Mouse (Mus musculus) stomach, postnatal 0 days (tissue): ENCODE data around the gene Vmn1r35. TPM values are rescaled to one million over a fixed set of nuclear protein-coding genes. Genes with fewer than 3 reads are reported as not detected.
"Not testable (repeated sequence)": the region's sequence is repeated elsewhere in the genome, so short reads cannot be mapped to it uniquely, and the experiment has no call there.

Experiments used
- ATAC-seq: fragments of 200-750 bp; cut with Nextera tagmentation; 2 replicates; pipeline ENCODE4 v1.8.0; 2017; ENCODE audit not compliant: low FRiP score, low TSS enrichment
- DNase-seq: peaks from one replicate; pipeline ENCODE4 v3.0.0-alpha.2; 2016; ENCODE audit warnings: low spot score
- H3K27ac ChIP-seq: fragments of 300-500 bp; sonication (generic); replicated peaks from 2 replicates; pipeline ENCODE4 v1.5.1; 2014; ENCODE audit warnings: mild to moderate bottlenecking, control low read depth
- H3K27me3 ChIP-seq: fragments of 300-500 bp; sonication (generic); 2 replicates; pipeline ENCODE4 v1.6.1; 2014; ENCODE audit warnings: low read length; ENCODE audit not compliant: control insufficient read depth, insufficient read depth
- H3K36me3 ChIP-seq: fragments of 300-500 bp; sonication (generic); 2 replicates; pipeline ENCODE4 v1.6.1; 2014; ENCODE audit warnings: low read length, mixed read lengths; ENCODE audit not compliant: control insufficient read depth, insufficient read depth
- H3K4me1 ChIP-seq: fragments of 300-500 bp; sonication (generic); replicated peaks from 2 replicates; pipeline ENCODE4 v1.6.1; 2014; ENCODE audit warnings: antibody characterized with exemption; ENCODE audit not compliant: control insufficient read depth, insufficient read depth
- H3K4me2 ChIP-seq: fragments of 300-500 bp; sonication (generic); replicated peaks from 2 replicates; pipeline ENCODE4 v1.6.1; 2014; ENCODE audit warnings: low read depth, mild to moderate bottlenecking, control low read depth, moderate library complexity
- H3K4me3 ChIP-seq: fragments of 300-500 bp; sonication (generic); 2 replicates; pipeline ENCODE4 v1.5.1; 2014; ENCODE audit warnings: low read depth, low read length, control low read depth
- H3K9ac ChIP-seq: fragments of 300-500 bp; sonication (generic); 2 replicates; pipeline ENCODE4 v1.6.1; 2014; ENCODE audit warnings: mild to moderate bottlenecking, low read length, control low read depth, mixed read lengths
- H3K9me3 ChIP-seq: fragments of 300-500 bp; sonication (generic); 2 replicates; pipeline ENCODE4 v1.6.1; 2016; ENCODE audit warnings: low read length; ENCODE audit not compliant: control insufficient read depth
- CTCF ChIP-seq: IDR thresholded peaks from 2 replicates; pipeline ENCODE4 v1.5.1; 2016; ENCODE audit warnings: antibody characterized with exemption, low read depth, mild to moderate bottlenecking, moderate library complexity
- EP300 ChIP-seq: optimal IDR thresholded peaks from 2 replicates; pipeline ENCODE3; 2016; ENCODE audit warnings: antibody characterized with exemption
- WGBS: fragments of 180-500 bp; shearing (Covaris S2); extraction: QIAGEN DNeasy Blood & Tissue Kit; methylation state at CpG from one replicate; pipeline ENCODE4 v1.1.7; 2014; 5-methylcytosine and 5-hydroxymethylcytosine counted together
- polyA plus RNA-seq: library from polyadenylated mRNA; unstranded; fragments of >200 nt; fragmentation: Nextera tagmentation; extraction: Ambion mirVana; gene quantifications from 2 replicates; pipeline ENCODE4 v1.2.1, GENCODE M21; 2015

The Vmn1r35 gene
- polyA plus RNA-seq, result not detected in 2 replicates

- no peak within 1 kb of the TSS for H3K4me2 ChIP-seq
- H3K9ac ChIP-seq, result no peak within 1 kb of the TSS
- H3K27me3 ChIP-seq, result no peaks in the 10 kb centered on the region
- no peaks in the 10 kb centered on the region for H3K4me1 ChIP-seq
- no peaks in the 10 kb centered on the region for H3K9me3 ChIP-seq
- H3K36me3 ChIP-seq, result no peaks in the 10 kb centered on the region
- WGBS, result 75% methylated on average over 3 of the region's 3 CpGs
- DNase-seq (no peak), ATAC-seq (no peak)
- no peak within 1 kb of the TSS for H3K4me3 ChIP-seq
- TF ChIP-seq CTCF, result no peak
- H3K27ac ChIP-seq, result no peak within 1 kb of the TSS
These were observed at the start of gene Vmn1r35 for GRCm38 (mm10) chr6:66685806-66686205. Vmn1r35 (minus strand) TSS chr6:66685906.

- H3K9me3 ChIP-seq, H3K4me2 ChIP-seq, H3K27ac ChIP-seq, H3K4me1 ChIP-seq, H3K4me3 ChIP-seq, DNase-seq, H3K27me3 ChIP-seq, H3K9ac ChIP-seq, H3K36me3 ChIP-seq, ATAC-seq: not testable (repeated sequence)
These were observed 43.4 kb upstream of the Vmn1r35 start, which contains the start of gene Vmn1r37 for GRCm38 (mm10) chr6:66729082-66729481. Vmn1r37 (plus strand) TSS chr6:66729382.

DNA sequence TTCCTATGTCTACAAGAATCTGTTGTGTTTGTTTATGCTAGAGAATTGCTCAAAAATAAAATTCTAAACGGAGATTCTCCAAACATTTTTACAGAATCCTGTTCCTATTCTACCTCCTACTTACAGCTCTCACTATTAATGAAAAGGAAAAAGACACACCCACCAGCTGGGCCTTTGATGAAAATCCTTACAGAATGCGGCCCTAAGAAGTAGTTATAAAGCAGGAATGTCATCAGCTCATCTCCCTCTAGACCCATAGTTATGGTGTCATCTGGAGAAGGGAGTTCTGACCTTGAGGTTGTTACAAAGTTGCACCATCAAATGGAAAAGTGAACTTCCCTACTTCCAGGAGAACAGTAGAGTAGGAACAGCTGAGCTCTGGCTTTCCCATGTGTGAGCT, 33.4 kb upstream of the Vmn1r35 start, which contains the start of gene Vmn1r36:
Vmn1r36 (minus strand) TSS at position 101 of the 400 bp plus-strand sequence.
- not testable (repeated sequence) for ATAC-seq, H3K27me3 ChIP-seq, DNase-seq, H3K9me3 ChIP-seq, H3K4me3 ChIP-seq, H3K27ac ChIP-seq, H3K9ac ChIP-seq, H3K4me1 ChIP-seq, H3K36me3 ChIP-seq, H3K4me2 ChIP-seq
- 46% methylated on average over 2 of the region's 2 CpGs for WGBS

DNA sequence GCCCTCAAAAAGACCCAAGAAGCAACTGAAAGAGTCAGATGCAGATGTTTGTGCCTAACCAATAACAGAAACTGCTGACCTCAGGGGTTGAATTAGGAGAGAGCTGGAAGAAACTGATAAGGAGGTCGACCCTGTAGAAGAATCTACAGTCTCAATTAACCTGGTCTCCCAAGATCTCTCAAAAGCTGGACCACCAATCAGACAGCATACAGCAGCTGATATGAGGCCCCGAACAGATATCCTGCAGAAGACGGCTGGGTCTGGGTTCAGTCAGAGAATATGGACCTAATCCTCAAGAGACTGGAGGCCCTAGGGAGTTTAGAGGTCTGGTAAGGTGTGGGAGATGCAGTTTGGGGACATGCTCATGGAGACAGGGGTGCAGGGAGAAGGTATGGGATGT, 28.1 kb upstream of the Vmn1r35 start:
- H3K27me3 ChIP-seq, result no peaks in the 10 kb centered on the region
- no peak overlapping the region for H3K9ac ChIP-seq
- 74% methylated on average over 3 of the region's 3 CpGs for WGBS
- no peak for ATAC-seq
- H3K4me3 ChIP-seq, result no peak overlapping the region
- H3K4me2 ChIP-seq, result no peak overlapping the region
- no peaks in the 10 kb centered on the region for H3K9me3 ChIP-seq
- H3K36me3 ChIP-seq, result no peaks in the 10 kb centered on the region
- H3K27ac ChIP-seq, result no peak overlapping the region
- H3K4me1 ChIP-seq, result no peaks in the 10 kb centered on the region
- TF ChIP-seq EP300 (no peak), CTCF (no peak)
- no peak for DNase-seq

GRCm38 (mm10) chr6:66708901-66709300, 23.2 kb upstream of the Vmn1r35 start:
- no peaks in the 10 kb centered on the region for H3K4me1 ChIP-seq
- no peak for TF ChIP-seq EP300
- no peak for TF ChIP-seq CTCF
- H3K9ac ChIP-seq, result no peak overlapping the region
- H3K27ac ChIP-seq, result no peak overlapping the region
- no peak overlapping the region for H3K4me2 ChIP-seq
- H3K9me3 ChIP-seq, result no peaks in the 10 kb centered on the region
- no peaks in the 10 kb centered on the region for H3K36me3 ChIP-seq
- ATAC-seq, result no peak
- DNase-seq, result no peak
- no peaks in the 10 kb centered on the region for H3K27me3 ChIP-seq
- no peak overlapping the region for H3K4me3 ChIP-seq

- Histone ChIP-seq H3K9ac (no peak within 1 kb of the TSS), H3K4me3 (no peak within 1 kb of the TSS), H3K36me3 (no peaks in the 10 kb centered on the region), H3K27ac (no peak within 1 kb of the TSS), H3K4me1 (no peaks in the 10 kb centered on the region), H3K4me2 (no peak within 1 kb of the TSS), H3K27me3 (no peaks in the 10 kb centered on the region), H3K9me3 (no peaks in the 10 kb centered on the region)
- DNase-seq (no peak), ATAC-seq (no peak)
- WGBS, result 89% methylated on average over 1 of the region's 1 CpGs
- no peak for TF ChIP-seq CTCF
- TF ChIP-seq EP300, result no peak
These were observed 41.9 kb downstream of the Vmn1r35 start, which contains the start of gene Vmn1r34 for GRCm38 (mm10) chr6:66643779-66644178. Vmn1r34 (minus strand) TSS chr6:66643879.

Other genes starting within 250 kb of the Vmn1r35 start
- gene Mad2l1, start 150.5 kb downstream of the Vmn1r35 start, polyA plus RNA-seq, result 33.8 and 38.6 TPM in 2 replicates
- gene Vmn1r32, start 125.8 kb downstream of the Vmn1r35 start, polyA plus RNA-seq, result not detected in 2 replicates
- not detected in 2 replicates for gene Vmn1r33, start 67.6 kb downstream of the Vmn1r35 start, polyA plus RNA-seq
- gene Vmn1r34, start 42.0 kb downstream of the Vmn1r35 start, polyA plus RNA-seq, result not detected in 2 replicates
- gene Vmn1r36, start 33.3 kb upstream of the Vmn1r35 start, polyA plus RNA-seq, result not detected in 2 replicates
- not detected in 2 replicates for gene Vmn1r37, start 43.5 kb upstream of the Vmn1r35 start, polyA plus RNA-seq
- gene Vmn1r38, start 96.7 kb upstream of the Vmn1r35 start, polyA plus RNA-seq, result 0.07 TPM in 1 of 2 replicates, not detected in the other
- gene Vmn1r39, start 124.7 kb upstream of the Vmn1r35 start, polyA plus RNA-seq, result not detected in 2 replicates
- 164 and 166 TPM in 2 replicates for gene Gng12, start 210.5 kb upstream of the Vmn1r35 start, polyA plus RNA-seq